Mouse (Mus musculus): ENCODE measurements around the gene Tubg2.

Gene Tubg2

GRCm38 (mm10) chr11:101199555-101199954 is 43.8 kb downstream of the Tubg2 start:
- DNase-seq, result no peak

GRCm38 (mm10) chr11:101200986-101201385 is 45.3 kb downstream of the Tubg2 start:
- DNase-seq, result no peak

Measured in kidney, adult 9 months (tissue).